Mouse (Mus musculus) testis, adult 2 months (tissue): ENCODE data around the gene Ptprcap.

Experiments used
- CTCF ChIP-seq: fragments of 200-500 bp; IDR thresholded peaks from 2 replicates; pipeline ENCODE4 v1.5.1; 2012; ENCODE audit warnings: low read depth, mild to moderate bottlenecking, inconsistent platforms, low read length, moderate library complexity; ENCODE audit not compliant: control insufficient read depth, insufficient read depth, insufficient replicate concordance
- POLR2A ChIP-seq: fragments of 200-500 bp; IDR thresholded peaks from 2 replicates; pipeline ENCODE4 v1.6.1; 2012; ENCODE audit warnings: low read depth, mild to moderate bottlenecking, inconsistent platforms, low read length, moderate library complexity; ENCODE audit not compliant: control insufficient read depth

DNA sequence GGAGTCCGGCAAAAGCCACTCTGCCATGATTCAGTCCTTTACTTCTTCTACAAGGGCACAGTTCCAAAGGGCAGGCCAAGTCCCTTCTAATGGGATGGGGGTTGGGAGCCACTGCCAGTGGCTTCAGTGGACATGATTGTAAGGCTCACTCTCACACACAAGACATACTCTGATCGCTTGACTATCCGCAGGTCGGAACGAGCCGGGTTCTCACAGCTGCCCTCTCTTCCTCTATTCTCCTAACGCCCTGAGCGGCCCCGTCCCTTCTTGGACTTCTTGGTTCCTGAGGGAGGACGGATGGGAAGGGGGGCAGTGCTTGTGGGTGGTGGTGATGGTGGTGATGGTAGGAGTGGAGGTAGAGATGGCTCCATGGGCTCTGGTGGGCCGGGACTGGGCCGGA lies 3.4 kb downstream of the Ptprcap start:
- TF ChIP-seq POLR2A, result no peak
- TF ChIP-seq CTCF, result no peak
